Mouse (Mus musculus) monocyte, adult 5-6 weeks (primary cell): Measurements from ENCODE around the gene Apof. TPM values are rescaled to one million over a fixed set of nuclear protein-coding genes. Genes with fewer than 3 reads are reported as not detected.

ENCODE experiments used
- ATAC-seq: fragments of 153-309, 156-312 bp; replicated peaks from 2 replicates; pipeline ENCODE4 v1.8.0; 2017; ENCODE audit warnings: mild to moderate bottlenecking; ENCODE audit not compliant: low TSS enrichment, insufficient number of reproducible peaks, severe bottlenecking, poor library complexity, low FRiP score
- total RNA-seq: library from RNA; stranded (forward); fragments of 200-1000, 200-491, 200-594 nt; gene quantifications from 3 replicates; pipeline ENCODE4 v1.2.3, GENCODE M21; 2017

The Apof gene
- total RNA-seq: 0.39 TPM in 1 of 3 replicates, not detected in the others

GRCm38 (mm10) chr10:128268371-128268770 lies at the start of gene Apof:
TSS of gene Apof (plus strand) at chr10:128268671.
- no peak for ATAC-seq

GRCm38 (mm10) chr10:128221533-128222286 lies 46.8 kb upstream of the Apof start:
- no peak for ATAC-seq

GRCm38 (mm10) chr10:128225064-128225463 lies 43.4 kb upstream of the Apof start:
- ATAC-seq: no peak

GRCm38 (mm10) chr10:128225538-128225937 lies 42.9 kb upstream of the Apof start, which contains the start of gene Mip:
TSS of gene Mip (plus strand) at chr10:128225838.
- ATAC-seq: no peak

GRCm38 (mm10) chr10:128227592-128227991 lies 40.9 kb upstream of the Apof start:
- ATAC-seq: no peak

- no peak for ATAC-seq
Measured at GRCm38 (mm10) chr10:128228009-128228408, 40.5 kb upstream of the Apof start.

- ATAC-seq: no peak
Measured at GRCm38 (mm10) chr10:128230582-128230981, 37.9 kb upstream of the Apof start.

GRCm38 (mm10) chr10:128231146-128231545 lies 37.3 kb upstream of the Apof start:
- no peak for ATAC-seq

GRCm38 (mm10) chr10:128231697-128232419 lies 36.6 kb upstream of the Apof start, which contains the start of gene Timeless:
TSS of gene Timeless (plus strand) at chr10:128232065.
- peak; percentile 42 for ATAC-seq

- ATAC-seq: peak; percentile 62
Measured at GRCm38 (mm10) chr10:128232420-128232985, 36.0 kb upstream of the Apof start.

- no peak for ATAC-seq
Measured at GRCm38 (mm10) chr10:128236321-128236720, 32.1 kb upstream of the Apof start.

GRCm38 (mm10) chr10:128237807-128238480 lies 30.5 kb upstream of the Apof start:
- no peak for ATAC-seq

- ATAC-seq: no peak
Measured at GRCm38 (mm10) chr10:128239140-128239539, 29.3 kb upstream of the Apof start.

- ATAC-seq: no peak
Measured at GRCm38 (mm10) chr10:128240131-128240530, 28.3 kb upstream of the Apof start.

GRCm38 (mm10) chr10:128243252-128243651 lies 25.2 kb upstream of the Apof start:
- ATAC-seq: no peak

GRCm38 (mm10) chr10:128244121-128244520 lies 24.4 kb upstream of the Apof start:
- ATAC-seq: no peak

- no peak for ATAC-seq
Measured at GRCm38 (mm10) chr10:128247020-128247732, 21.3 kb upstream of the Apof start.

- no peak for ATAC-seq
Measured at GRCm38 (mm10) chr10:128250565-128250964, 17.9 kb upstream of the Apof start.
